Mouse (Mus musculus): ENCODE results near the gene Myh14. TPM values are rescaled to one million over a fixed set of nuclear protein-coding genes. Genes with fewer than 3 reads are reported as not detected.

Myh14 gene
- polyA plus RNA-seq, 1 experiment from 2014 or later: 1.7 TPM

- H3K9me3 ChIP-seq (ENCODE audit: control insufficient read depth, low read length): no peaks in the 10 kb centered on the region
- no peak overlapping the region for H3K27ac ChIP-seq (ENCODE audit: low read depth, low read length)
- DNase-seq (ENCODE audit: low spot score): no peak
- no peak for ATAC-seq (replicated peaks; ENCODE audit: low FRiP score)
- H3K4me1 ChIP-seq (replicated peaks; ENCODE audit: control insufficient read depth, insufficient read depth, low read length): peaks cover 2% of the 10 kb centered on the region; the same call in 1 of the 2 replicates
- peak overlapping the region; percentile 33; the same call in 1 of the 2 replicates for H3K4me2 ChIP-seq (ENCODE audit: low read depth, low read length, severe bottlenecking)
- WGBS: 3% methylated on average over 16 of the region's 16 CpGs
- no peak overlapping the region for H3K9ac ChIP-seq (ENCODE audit: low read length)
- H3K4me3 ChIP-seq (ENCODE audit: low read depth, low read length): no peak overlapping the region
- H3K27me3 ChIP-seq (ENCODE audit: control insufficient read depth, insufficient read depth, low read length): peaks cover 26% of the 10 kb centered on the region
- H3K36me3 ChIP-seq (ENCODE audit: control insufficient read depth, insufficient read depth, low read length): no peaks in the 10 kb centered on the region
Observed at GRCm38 (mm10) chr7:44638663-44639062, 32.0 kb downstream of the Myh14 start.

GRCm38 (mm10) chr7:44636684-44637083 is 34.0 kb downstream of the Myh14 start:
- Histone ChIP-seq H3K27me3 (ENCODE audit: control insufficient read depth, insufficient read depth, low read length) (peaks cover 24% of the 10 kb centered on the region), H3K4me1 (replicated peaks; ENCODE audit: control insufficient read depth, insufficient read depth, low read length) (peaks cover 2% of the 10 kb centered on the region; the same call in 1 of the 2 replicates), H3K27ac (ENCODE audit: low read depth, low read length) (no peak overlapping the region), H3K36me3 (ENCODE audit: control insufficient read depth, insufficient read depth, low read length) (no peaks in the 10 kb centered on the region), H3K9ac (ENCODE audit: low read length) (no peak overlapping the region), H3K9me3 (ENCODE audit: control insufficient read depth, low read length) (no peaks in the 10 kb centered on the region), H3K4me3 (ENCODE audit: low read depth, low read length) (no peak overlapping the region), H3K4me2 (ENCODE audit: low read depth, low read length, severe bottlenecking) (no peak overlapping the region)
- DNase-seq (ENCODE audit: low spot score) (no peak), ATAC-seq (replicated peaks; ENCODE audit: low FRiP score) (no peak)
- 87% methylated on average over 9 of the region's 9 CpGs for WGBS

- H3K27me3 ChIP-seq (ENCODE audit: control insufficient read depth, insufficient read depth, low read length): peaks cover 3% of the 10 kb centered on the region
- H3K4me2 ChIP-seq (ENCODE audit: low read depth, low read length, severe bottlenecking): no peak overlapping the region
- ATAC-seq (replicated peaks; ENCODE audit: low FRiP score) (no peak), DNase-seq (ENCODE audit: low spot score) (no peak)
- no peaks in the 10 kb centered on the region for H3K4me1 ChIP-seq (replicated peaks; ENCODE audit: control insufficient read depth, insufficient read depth, low read length)
- no peak overlapping the region for H3K27ac ChIP-seq (ENCODE audit: low read depth, low read length)
- no peaks in the 10 kb centered on the region for H3K36me3 ChIP-seq (ENCODE audit: control insufficient read depth, insufficient read depth, low read length)
- WGBS: 15% methylated on average over 15 of the region's 15 CpGs
- H3K4me3 ChIP-seq (ENCODE audit: low read depth, low read length): no peak overlapping the region
- H3K9ac ChIP-seq (ENCODE audit: low read length): no peak overlapping the region
- H3K9me3 ChIP-seq (ENCODE audit: control insufficient read depth, low read length): no peaks in the 10 kb centered on the region
Observed at GRCm38 (mm10) chr7:44633407-44633806, 37.2 kb downstream of the Myh14 start.

- H3K36me3 ChIP-seq (ENCODE audit: control insufficient read depth, insufficient read depth, low read length): no peaks in the 10 kb centered on the region
- WGBS: 32% methylated on average over 12 of the region's 13 CpGs
- H3K4me3 ChIP-seq (ENCODE audit: low read depth, low read length): no peak overlapping the region
- H3K27ac ChIP-seq (ENCODE audit: low read depth, low read length): no peak overlapping the region
- no peaks in the 10 kb centered on the region for H3K4me1 ChIP-seq (replicated peaks; ENCODE audit: control insufficient read depth, insufficient read depth, low read length)
- no peak for ATAC-seq (replicated peaks; ENCODE audit: low FRiP score)
- no peak overlapping the region for H3K9ac ChIP-seq (ENCODE audit: low read length)
- no peak for DNase-seq (ENCODE audit: low spot score)
- H3K4me2 ChIP-seq (ENCODE audit: low read depth, low read length, severe bottlenecking): no peak overlapping the region
- H3K27me3 ChIP-seq (ENCODE audit: control insufficient read depth, insufficient read depth, low read length): no peaks in the 10 kb centered on the region
- no peaks in the 10 kb centered on the region for H3K9me3 ChIP-seq (ENCODE audit: control insufficient read depth, low read length)
Observed at GRCm38 (mm10) chr7:44632676-44633075, 38.0 kb downstream of the Myh14 start.

- DNase-seq (ENCODE audit: low spot score) (no peak), ATAC-seq (replicated peaks; ENCODE audit: low FRiP score) (no peak)
- Histone ChIP-seq H3K36me3 (ENCODE audit: control insufficient read depth, insufficient read depth, low read length) (no peaks in the 10 kb centered on the region), H3K9ac (ENCODE audit: low read length) (no peak overlapping the region), H3K4me1 (replicated peaks; ENCODE audit: control insufficient read depth, insufficient read depth, low read length) (no peaks in the 10 kb centered on the region), H3K4me2 (ENCODE audit: low read depth, low read length, severe bottlenecking) (no peak overlapping the region), H3K4me3 (ENCODE audit: low read depth, low read length) (no peak overlapping the region), H3K9me3 (ENCODE audit: control insufficient read depth, low read length) (no peaks in the 10 kb centered on the region), H3K27me3 (ENCODE audit: control insufficient read depth, insufficient read depth, low read length) (no peaks in the 10 kb centered on the region), H3K27ac (ENCODE audit: low read depth, low read length) (no peak overlapping the region)
- 76% methylated on average over 13 of the region's 13 CpGs for WGBS
Observed at GRCm38 (mm10) chr7:44630437-44630836, 40.2 kb downstream of the Myh14 start.

GRCm38 (mm10) chr7:44628402-44629034 is 42.1 kb downstream of the Myh14 start:
- Histone ChIP-seq H3K4me1 (replicated peaks; ENCODE audit: control insufficient read depth, insufficient read depth, low read length) (no peaks in the 10 kb centered on the region), H3K9me3 (ENCODE audit: control insufficient read depth, low read length) (no peaks in the 10 kb centered on the region), H3K4me2 (ENCODE audit: low read depth, low read length, severe bottlenecking) (no peak overlapping the region), H3K27ac (ENCODE audit: low read depth, low read length) (no peak overlapping the region), H3K27me3 (ENCODE audit: control insufficient read depth, insufficient read depth, low read length) (no peaks in the 10 kb centered on the region), H3K4me3 (ENCODE audit: low read depth, low read length) (no peak overlapping the region), H3K36me3 (ENCODE audit: control insufficient read depth, insufficient read depth, low read length) (no peaks in the 10 kb centered on the region), H3K9ac (ENCODE audit: low read length) (no peak overlapping the region)
- DNase-seq (ENCODE audit: low spot score): no peak
- no peak for ATAC-seq (replicated peaks; ENCODE audit: low FRiP score)
- WGBS: 89% methylated on average over 15 of the region's 15 CpGs

GRCm38 (mm10) chr7:44626966-44627365 is 43.7 kb downstream of the Myh14 start:
- H3K36me3 ChIP-seq (ENCODE audit: control insufficient read depth, insufficient read depth, low read length): no peaks in the 10 kb centered on the region
- no peak overlapping the region for H3K4me2 ChIP-seq (ENCODE audit: low read depth, low read length, severe bottlenecking)
- DNase-seq (ENCODE audit: low spot score) (no peak), ATAC-seq (replicated peaks; ENCODE audit: low FRiP score) (no peak)
- no peak overlapping the region for H3K27ac ChIP-seq (ENCODE audit: low read depth, low read length)
- H3K9ac ChIP-seq (ENCODE audit: low read length): no peak overlapping the region
- no peaks in the 10 kb centered on the region for H3K9me3 ChIP-seq (ENCODE audit: control insufficient read depth, low read length)
- no peaks in the 10 kb centered on the region for H3K4me1 ChIP-seq (replicated peaks; ENCODE audit: control insufficient read depth, insufficient read depth, low read length)
- no peaks in the 10 kb centered on the region for H3K27me3 ChIP-seq (ENCODE audit: control insufficient read depth, insufficient read depth, low read length)
- 85% methylated on average over 13 of the region's 13 CpGs for WGBS
- no peak overlapping the region for H3K4me3 ChIP-seq (ENCODE audit: low read depth, low read length)

GRCm38 (mm10) chr7:44626068-44626385 is 44.6 kb downstream of the Myh14 start:
- DNase-seq (ENCODE audit: low spot score) (no peak), ATAC-seq (replicated peaks; ENCODE audit: low FRiP score) (no peak)
- Histone ChIP-seq H3K4me3 (ENCODE audit: low read depth, low read length) (no peak overlapping the region), H3K9me3 (ENCODE audit: control insufficient read depth, low read length) (no peaks in the 10 kb centered on the region), H3K36me3 (ENCODE audit: control insufficient read depth, insufficient read depth, low read length) (no peaks in the 10 kb centered on the region), H3K4me2 (ENCODE audit: low read depth, low read length, severe bottlenecking) (no peak overlapping the region), H3K27me3 (ENCODE audit: control insufficient read depth, insufficient read depth, low read length) (no peaks in the 10 kb centered on the region), H3K4me1 (replicated peaks; ENCODE audit: control insufficient read depth, insufficient read depth, low read length) (no peaks in the 10 kb centered on the region), H3K27ac (ENCODE audit: low read depth, low read length) (no peak overlapping the region), H3K9ac (ENCODE audit: low read length) (no peak overlapping the region)
- 67% methylated on average over 1 of the region's 1 CpGs for WGBS

GRCm38 (mm10) chr7:44625241-44626067 is 45.2 kb downstream of the Myh14 start:
- H3K9me3 ChIP-seq (ENCODE audit: control insufficient read depth, low read length): no peaks in the 10 kb centered on the region
- H3K4me1 ChIP-seq (replicated peaks; ENCODE audit: control insufficient read depth, insufficient read depth, low read length): no peaks in the 10 kb centered on the region
- WGBS: 86% methylated on average over 13 of the region's 13 CpGs
- no peaks in the 10 kb centered on the region for H3K36me3 ChIP-seq (ENCODE audit: control insufficient read depth, insufficient read depth, low read length)
- no peak overlapping the region for H3K4me2 ChIP-seq (ENCODE audit: low read depth, low read length, severe bottlenecking)
- no peak overlapping the region for H3K27ac ChIP-seq (ENCODE audit: low read depth, low read length)
- no peak overlapping the region for H3K4me3 ChIP-seq (ENCODE audit: low read depth, low read length)
- no peak overlapping the region for H3K9ac ChIP-seq (ENCODE audit: low read length)
- DNase-seq (ENCODE audit: low spot score): no peak
- H3K27me3 ChIP-seq (ENCODE audit: control insufficient read depth, insufficient read depth, low read length): no peaks in the 10 kb centered on the region
- no peak for ATAC-seq (replicated peaks; ENCODE audit: low FRiP score)
